Mouse (Mus musculus): Measurements from ENCODE around the gene Chst3. TPM values are rescaled to one million over a fixed set of nuclear protein-coding genes. Genes with fewer than 3 reads are reported as not detected.

Chst3 gene
- polyA plus RNA-seq, 1 experiment, result not detected

DNA sequence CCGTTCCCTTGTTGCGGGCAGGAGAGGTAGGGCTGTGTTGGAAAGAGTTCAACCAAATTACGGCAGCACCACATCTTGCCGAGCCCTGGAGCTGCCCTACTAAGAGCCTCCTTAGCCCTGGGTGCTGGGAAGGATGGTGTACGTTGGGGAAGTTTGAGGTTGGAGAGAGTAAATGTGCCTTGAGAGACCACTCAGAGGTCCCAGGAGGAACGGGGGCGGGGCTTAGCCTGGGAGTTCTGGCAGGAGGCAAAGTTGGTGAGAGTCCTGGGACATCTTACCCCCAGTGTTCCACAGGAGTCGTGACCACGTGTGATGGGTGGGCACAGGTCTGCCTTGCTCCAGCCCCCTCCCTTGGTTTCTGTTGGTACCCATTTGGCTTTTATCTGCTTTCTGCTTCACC lies 84.9 kb downstream of the Chst3 start:
- peaks cover 21% of the 10 kb centered on the region for H3K4me1 ChIP-seq (ENCODE audit: control insufficient read depth, insufficient read depth, low read length)

DNA sequence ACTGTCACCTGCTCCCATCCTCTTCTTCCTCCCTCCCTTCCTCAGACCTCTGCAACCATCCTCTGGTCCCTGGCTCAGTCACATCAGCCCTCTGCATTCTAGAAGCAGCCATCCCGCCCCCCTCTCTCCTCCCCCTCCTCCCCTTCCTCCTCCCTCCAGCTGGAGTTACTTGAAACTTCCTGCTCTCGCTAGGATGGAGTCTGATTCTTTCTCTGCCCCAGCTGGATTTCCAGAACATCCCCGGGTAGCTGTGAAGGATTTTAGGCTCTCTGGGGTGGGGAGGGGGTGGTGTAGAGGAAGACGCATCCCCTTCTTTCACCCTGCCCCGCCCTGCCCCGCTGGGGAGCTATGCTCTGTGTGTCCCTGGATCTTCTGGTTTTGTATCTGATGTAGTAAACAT lies 85.6 kb downstream of the Chst3 start:
- Histone ChIP-seq H3K27ac (ENCODE audit: insufficient read depth, low read depth, low read length) (no peak overlapping the region), H3K4me1 (ENCODE audit: control insufficient read depth, insufficient read depth, low read length) (peaks cover 21% of the 10 kb centered on the region), H3K4me3 (ENCODE audit: insufficient read depth, low read depth, low read length) (no peak overlapping the region)
- TF ChIP-seq POLR2A (IDR thresholded peaks at IDR 0.05; ENCODE audit: insufficient read depth, low read depth, low read length), result no peak
- no peak for TF ChIP-seq CTCF (IDR thresholded peaks at IDR 0.05; ENCODE audit: insufficient read depth, low read depth, low read length)
- WGBS, result 31% methylated on average over 5 of the region's 6 CpGs

More for the DNA sequence above, 84.9 kb downstream of the Chst3 start:
- no peak overlapping the region for H3K27ac ChIP-seq (ENCODE audit: insufficient read depth, low read depth, low read length)
- WGBS, result 65% methylated on average over 9 of the region's 9 CpGs
- no peak overlapping the region for H3K4me3 ChIP-seq (ENCODE audit: insufficient read depth, low read depth, low read length)
- TF ChIP-seq POLR2A (IDR thresholded peaks at IDR 0.05; ENCODE audit: insufficient read depth, low read depth, low read length) (no peak), CTCF (IDR thresholded peaks at IDR 0.05; ENCODE audit: insufficient read depth, low read depth, low read length) (no peak)

Other genes with a start within 250 kb of the Chst3 start
- gene Ascc1, start 216.5 kb downstream of the Chst3 start, polyA plus RNA-seq (2012; ENCODE audit: insufficient read depth, insufficient read length, low replicate concordance, missing spikeins), result not detected in 2 replicates
- gene Anapc16, start 216.1 kb downstream of the Chst3 start, polyA plus RNA-seq (2012; ENCODE audit: insufficient read depth, insufficient read length, low replicate concordance, missing spikeins), result not detected in 2 replicates
- gene Spock2, start 113.0 kb downstream of the Chst3 start, polyA plus RNA-seq (2012; ENCODE audit: insufficient read depth, insufficient read length, low replicate concordance, missing spikeins), result 129 and 224 TPM in 2 replicates
- gene Psap, start 58.4 kb upstream of the Chst3 start, polyA plus RNA-seq (2012; ENCODE audit: insufficient read depth, insufficient read length, low replicate concordance, missing spikeins), result 231 and 580 TPM in 2 replicates
- 160 TPM in 1 of 2 replicates, not detected in the other for gene Vsir, start 127.6 kb upstream of the Chst3 start, polyA plus RNA-seq (2012; ENCODE audit: insufficient read depth, insufficient read length, low replicate concordance, missing spikeins)
- not detected in 2 replicates for gene Gm17455, start 180.5 kb upstream of the Chst3 start, polyA plus RNA-seq (2012; ENCODE audit: insufficient read depth, insufficient read length, low replicate concordance, missing spikeins)